Mouse (Mus musculus) kidney, embryonic 16.5 days (tissue): Measurements from ENCODE around the gene Arhgap11a. TPM values are rescaled to one million over a fixed set of nuclear protein-coding genes. Genes with fewer than 3 reads are reported as not detected.

Experiments used
- ATAC-seq: fragments of 200-750 bp; cut with Nextera tagmentation; 2 replicates; pipeline ENCODE4 v1.8.0; 2017; ENCODE audit warnings: moderate TSS enrichment; ENCODE audit not compliant: low FRiP score, low TSS enrichment
- H3K27ac ChIP-seq: fragments of 300-500 bp; sonication (generic); 2 replicates; pipeline ENCODE4 v1.5.1; 2014; ENCODE audit warnings: low read length
- H3K27me3 ChIP-seq: fragments of 300-500 bp; sonication (generic); 2 replicates; pipeline ENCODE4 v1.6.1; 2014; ENCODE audit warnings: low read length, control low read depth, mixed read lengths; ENCODE audit not compliant: insufficient read depth
- H3K36me3 ChIP-seq: fragments of 300-500 bp; sonication (generic); 2 replicates; pipeline ENCODE4 v1.6.1; 2014; ENCODE audit warnings: low read length, control low read depth, mixed read lengths; ENCODE audit not compliant: insufficient read depth
- H3K4me1 ChIP-seq: fragments of 300-500 bp; sonication (generic); 2 replicates; pipeline ENCODE4 v1.6.1; 2014; ENCODE audit warnings: low read length, control low read depth, mixed read lengths; ENCODE audit not compliant: insufficient read depth
- H3K4me2 ChIP-seq: fragments of 300-500 bp; sonication (generic); replicated peaks from 2 replicates; pipeline ENCODE4 v1.6.1; 2014; ENCODE audit warnings: low read depth, low read length
- H3K4me3 ChIP-seq: fragments of 300-500 bp; sonication (generic); 2 replicates; pipeline ENCODE4 v1.5.1; 2014; ENCODE audit warnings: mild to moderate bottlenecking, low read length
- H3K9ac ChIP-seq: fragments of 300-500 bp; sonication (generic); replicated peaks from 2 replicates; pipeline ENCODE4 v1.6.1; 2014; ENCODE audit warnings: low read length
- H3K9me3 ChIP-seq: fragments of 300-500 bp; sonication (generic); 2 replicates; pipeline ENCODE4 v1.6.1; 2016; ENCODE audit warnings: low read length, control low read depth
- whole genome bisulfite sequencing: fragments of 180-500 bp; shearing (Covaris S2); extraction: QIAGEN DNeasy Blood & Tissue Kit; methylation state at CpG from one replicate; pipeline ENCODE4 v1.1.7; 2014; 5-methylcytosine and 5-hydroxymethylcytosine counted together
- polyA plus RNA-seq: library from polyadenylated mRNA; unstranded; fragments of >200 nt; fragmentation: Nextera tagmentation; extraction: Ambion mirVana; gene quantifications from 2 replicates; pipeline ENCODE4 v1.2.1, GENCODE M21; 2015

Arhgap11a gene
- polyA plus RNA-seq, 1 experiment from 2014 or later, result 28.3 TPM

DNA sequence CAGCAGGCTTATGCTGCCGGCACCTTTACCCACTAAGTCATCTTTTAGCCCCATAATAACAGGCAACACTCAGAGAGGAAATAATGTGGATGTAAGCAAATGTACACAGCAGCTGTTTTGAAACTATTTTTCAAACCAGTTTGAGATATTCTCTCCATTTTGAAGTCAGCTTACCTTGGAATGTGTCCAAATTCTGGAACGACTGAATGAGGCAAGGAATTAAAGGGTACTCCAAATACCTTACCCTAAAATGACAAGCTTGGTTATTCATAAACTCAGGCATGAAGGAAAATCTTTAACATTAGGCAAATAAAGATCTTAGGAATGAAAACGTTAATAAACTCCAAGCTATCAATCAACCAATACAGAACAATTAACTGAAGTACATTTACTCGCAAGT is 3.4 kb downstream of the Arhgap11a start:
- peaks cover 28% of the 10 kb centered on the region for H3K4me1 ChIP-seq
- ATAC-seq, result no peak
- 48% methylated on average over 4 of the region's 4 CpGs for WGBS
- peaks cover 23% of the 10 kb centered on the region for H3K36me3 ChIP-seq
- H3K27ac ChIP-seq, result 0 out of 2 replicates have a peak overlapping the region, but pooled peaks have one; percentile 48
- no peak overlapping the region for H3K9ac ChIP-seq
- H3K4me2 ChIP-seq, result no peak overlapping the region
- no peaks in the 10 kb centered on the region for H3K9me3 ChIP-seq
- no peak overlapping the region for H3K4me3 ChIP-seq
- no peaks in the 10 kb centered on the region for H3K27me3 ChIP-seq

- no peak for ATAC-seq
- H3K4me2 ChIP-seq, result no peak overlapping the region
- H3K9ac ChIP-seq, result no peak overlapping the region
- no peaks in the 10 kb centered on the region for H3K27me3 ChIP-seq
- 93% methylated on average over 4 of the region's 4 CpGs for WGBS
- H3K9me3 ChIP-seq, result no peaks in the 10 kb centered on the region
- H3K36me3 ChIP-seq, result peaks cover 32% of the 10 kb centered on the region
- no peak overlapping the region for H3K27ac ChIP-seq
- no peak overlapping the region for H3K4me3 ChIP-seq
- peaks cover 20% of the 10 kb centered on the region for H3K4me1 ChIP-seq
These were observed 6.6 kb downstream of the Arhgap11a start for GRCm38 (mm10) chr2:113841656-113842437.

- Histone ChIP-seq H3K4me2 (no peak overlapping the region), H3K36me3 (peaks cover 51% of the 10 kb centered on the region), H3K27ac (peak overlapping the region; percentile 53; the same call in 1 of the 2 replicates), H3K4me1 (no peaks in the 10 kb centered on the region), H3K27me3 (no peaks in the 10 kb centered on the region), H3K4me3 (no peak overlapping the region), H3K9me3 (no peaks in the 10 kb centered on the region), H3K9ac (no peak overlapping the region)
- 48% methylated on average over 4 of the region's 4 CpGs for WGBS
- peak; percentile 93 for ATAC-seq
These were observed 9.0 kb downstream of the Arhgap11a start for GRCm38 (mm10) chr2:113839488-113839887.

DNA sequence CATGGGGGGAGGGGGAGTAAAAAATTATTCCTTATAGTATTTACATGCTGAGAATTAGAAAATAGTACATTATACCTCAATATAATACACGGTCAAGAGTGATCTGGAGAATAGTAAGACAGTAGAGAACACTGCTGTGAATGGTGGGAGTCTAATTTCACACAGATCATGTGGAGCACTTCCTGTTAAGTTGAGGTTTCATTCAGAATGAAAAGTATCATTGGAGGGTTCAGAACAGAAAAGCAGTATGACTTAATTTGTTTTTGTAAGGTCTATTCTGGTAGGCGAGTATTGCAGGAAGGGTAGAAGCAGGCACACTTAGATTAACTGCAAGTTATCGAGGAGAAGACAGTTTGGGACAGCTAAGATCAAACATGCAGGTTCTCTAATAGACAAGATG is 13.2 kb downstream of the Arhgap11a start:
- peaks cover 49% of the 10 kb centered on the region for H3K36me3 ChIP-seq
- H3K27me3 ChIP-seq, result no peaks in the 10 kb centered on the region
- no peak overlapping the region for H3K27ac ChIP-seq
- 86% methylated on average over 3 of the region's 3 CpGs for WGBS
- H3K4me3 ChIP-seq, result no peak overlapping the region
- ATAC-seq, result no peak
- no peaks in the 10 kb centered on the region for H3K9me3 ChIP-seq
- no peak overlapping the region for H3K4me2 ChIP-seq
- H3K4me1 ChIP-seq, result no peaks in the 10 kb centered on the region
- no peak overlapping the region for H3K9ac ChIP-seq

GRCm38 (mm10) chr2:113828943-113829882 is 19.2 kb downstream of the Arhgap11a start, which contains the start of gene Scg5:
Gene Scg5 (minus strand): TSS chr2:113829121.
- 9% methylated on average over 23 of the region's 23 CpGs for WGBS
- Histone ChIP-seq H3K9me3 (no peaks in the 10 kb centered on the region), H3K4me3 (peak within 1 kb of the TSS; percentile 40), H3K36me3 (peaks cover 18% of the 10 kb centered on the region), H3K27ac (peak within 1 kb of the TSS; percentile 7; the same call in 1 of the 2 replicates), H3K4me1 (peaks cover 6% of the 10 kb centered on the region; the same call in 1 of the 2 replicates), H3K4me2 (peak within 1 kb of the TSS; percentile 59), H3K27me3 (no peaks in the 10 kb centered on the region), H3K9ac (peak within 1 kb of the TSS; percentile 27)
- peak; percentile 90 for ATAC-seq

- H3K36me3 ChIP-seq, result peaks cover 9% of the 10 kb centered on the region
- H3K27me3 ChIP-seq, result no peaks in the 10 kb centered on the region
- ATAC-seq, result no peak; the same call in 1 of the 2 replicates
- 10% methylated on average over 17 of the region's 17 CpGs for WGBS
- peaks cover 6% of the 10 kb centered on the region; the same call in 1 of the 2 replicates for H3K4me1 ChIP-seq
- peak overlapping the region; percentile 40 for H3K4me3 ChIP-seq
- peak overlapping the region; percentile 27 for H3K9ac ChIP-seq
- no peak overlapping the region for H3K27ac ChIP-seq
- H3K4me2 ChIP-seq, result peak overlapping the region; percentile 59
- no peaks in the 10 kb centered on the region for H3K9me3 ChIP-seq
These were observed 20.1 kb downstream of the Arhgap11a start for GRCm38 (mm10) chr2:113828086-113828942.

DNA sequence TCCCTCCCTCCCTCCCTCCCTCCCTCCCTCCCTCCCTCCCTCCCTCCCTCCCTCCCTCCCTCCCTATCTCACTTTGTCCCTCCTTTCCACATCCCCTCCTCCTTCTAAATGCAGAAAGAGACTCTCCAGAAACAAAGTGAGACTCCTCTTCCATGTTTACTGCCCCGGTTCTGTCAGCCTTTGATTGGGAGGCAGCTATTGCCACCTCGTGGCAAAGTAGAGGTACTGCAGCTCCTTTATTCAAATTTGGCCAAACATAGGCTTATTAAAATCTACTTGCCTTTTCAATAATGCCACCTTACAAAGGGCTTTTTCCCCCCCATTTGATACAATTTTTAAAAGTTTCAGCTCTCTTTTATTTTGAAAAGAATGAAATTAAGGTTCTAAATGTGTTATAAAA is 24.6 kb downstream of the Arhgap11a start:
- Histone ChIP-seq H3K9ac (no peak overlapping the region), H3K4me2 (no peak overlapping the region), H3K27ac (no peak overlapping the region), H3K36me3 (no peaks in the 10 kb centered on the region), H3K9me3 (no peaks in the 10 kb centered on the region), H3K4me3 (no peak overlapping the region), H3K4me1 (peaks cover 6% of the 10 kb centered on the region; the same call in 1 of the 2 replicates), H3K27me3 (no peaks in the 10 kb centered on the region)
- 3% methylated on average over 2 of the region's 2 CpGs for WGBS
- no peak for ATAC-seq

GRCm38 (mm10) chr2:113822367-113822766 is 26.1 kb downstream of the Arhgap11a start:
- H3K4me1 ChIP-seq, result no peaks in the 10 kb centered on the region
- H3K27me3 ChIP-seq, result no peaks in the 10 kb centered on the region
- no peak overlapping the region for H3K27ac ChIP-seq
- 50% methylated on average over 8 of the region's 8 CpGs for WGBS
- no peak overlapping the region for H3K4me2 ChIP-seq
- 0 out of 2 replicates have a peak, but pooled peaks have one; percentile 56 for ATAC-seq
- H3K9me3 ChIP-seq, result no peaks in the 10 kb centered on the region
- H3K36me3 ChIP-seq, result no peaks in the 10 kb centered on the region
- no peak overlapping the region for H3K9ac ChIP-seq
- H3K4me3 ChIP-seq, result no peak overlapping the region

GRCm38 (mm10) chr2:113821176-113821734 is 27.2 kb downstream of the Arhgap11a start:
- no peak for ATAC-seq
- no peak overlapping the region for H3K9ac ChIP-seq
- no peaks in the 10 kb centered on the region for H3K9me3 ChIP-seq
- H3K36me3 ChIP-seq, result no peaks in the 10 kb centered on the region
- H3K27me3 ChIP-seq, result no peaks in the 10 kb centered on the region
- no peak overlapping the region for H3K4me2 ChIP-seq
- H3K4me1 ChIP-seq, result no peaks in the 10 kb centered on the region
- 73% methylated on average over 12 of the region's 12 CpGs for WGBS
- no peak overlapping the region for H3K4me3 ChIP-seq
- H3K27ac ChIP-seq, result no peak overlapping the region
